Mouse (Mus musculus): ENCODE results near the gene Taf9.

Taf9 gene

DNA sequence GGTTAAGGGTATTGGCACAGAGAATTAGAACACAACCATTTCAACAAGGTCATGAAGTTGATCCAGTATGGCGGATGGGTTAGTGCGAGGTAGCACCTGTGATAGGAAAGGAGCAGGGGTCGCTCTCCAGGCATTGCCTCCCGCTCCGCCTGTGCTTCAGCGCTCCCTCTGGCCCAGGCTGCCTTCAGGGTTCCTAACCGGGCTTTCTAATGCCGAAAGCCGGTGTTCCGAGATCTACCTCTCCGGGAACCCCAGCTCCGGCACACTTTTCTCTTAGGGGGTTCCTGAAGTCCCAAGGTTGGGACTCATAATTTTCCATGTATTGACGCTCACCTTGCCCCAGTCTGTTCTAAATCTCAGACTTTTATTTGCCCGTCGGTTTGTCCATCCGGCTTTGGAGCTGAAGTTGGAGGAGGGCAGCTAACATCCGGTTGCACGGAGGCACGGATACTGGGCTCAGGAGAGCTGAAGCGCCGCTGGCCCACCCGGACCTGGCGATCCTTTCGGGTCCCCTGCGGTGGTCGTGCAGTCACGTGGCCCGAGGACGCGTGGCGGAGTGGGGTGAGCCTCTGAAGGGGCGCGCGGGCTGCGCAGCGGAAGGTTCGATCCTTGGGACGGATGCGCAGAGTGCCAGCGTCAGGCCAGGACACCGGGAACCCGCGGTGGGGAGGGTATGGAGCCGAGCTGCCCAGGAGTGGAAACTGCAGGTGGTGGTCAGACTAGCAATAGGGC lies 18.1 kb downstream of the Taf9 start, which contains the start of gene Ccdc125:
Gene Ccdc125, plus strand, starts transcription at position 427 of the 732 bp plus-strand sequence.
- no peak for DNase-seq (ENCODE audit: low spot score)

- no peak for DNase-seq (ENCODE audit: low spot score)
These were observed 18.9 kb downstream of the Taf9 start for GRCm38 (mm10) chr13:100670181-100670741.

DNA sequence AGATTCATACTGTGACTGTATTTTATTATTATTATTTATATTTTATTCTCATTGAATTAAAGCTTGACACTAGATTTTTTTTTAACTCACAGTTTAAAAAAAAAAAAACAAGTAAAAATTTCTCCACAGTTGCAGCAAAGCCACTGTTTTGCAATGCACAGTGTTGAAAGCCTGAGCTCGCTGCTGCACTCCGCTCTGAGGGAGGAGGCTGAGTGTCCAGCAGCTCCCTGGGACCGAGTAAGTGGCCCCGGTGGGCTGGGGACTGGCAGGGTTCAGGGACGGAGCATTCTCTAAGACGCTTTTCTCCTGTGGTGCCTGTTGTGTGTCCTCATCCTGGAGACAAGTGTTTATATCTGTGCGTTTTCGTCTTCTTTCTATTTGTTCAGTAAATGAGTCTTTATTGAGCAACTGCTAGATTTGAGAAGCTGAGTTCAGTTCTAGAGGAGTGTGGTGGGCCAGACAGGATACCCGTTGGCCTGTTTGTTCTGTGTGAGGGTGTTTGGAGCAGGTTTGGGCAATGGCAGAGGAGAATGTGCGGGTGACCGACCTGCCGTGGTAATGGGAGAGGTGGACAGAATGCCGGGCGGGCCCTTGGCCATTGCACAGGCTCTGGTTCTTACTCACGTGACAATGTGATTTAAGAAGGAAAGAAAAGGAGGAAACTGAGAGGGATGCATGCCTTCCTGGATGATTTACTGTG lies 24.7 kb downstream of the Taf9 start:
- DNase-seq (ENCODE audit: low spot score): no peak

DNA sequence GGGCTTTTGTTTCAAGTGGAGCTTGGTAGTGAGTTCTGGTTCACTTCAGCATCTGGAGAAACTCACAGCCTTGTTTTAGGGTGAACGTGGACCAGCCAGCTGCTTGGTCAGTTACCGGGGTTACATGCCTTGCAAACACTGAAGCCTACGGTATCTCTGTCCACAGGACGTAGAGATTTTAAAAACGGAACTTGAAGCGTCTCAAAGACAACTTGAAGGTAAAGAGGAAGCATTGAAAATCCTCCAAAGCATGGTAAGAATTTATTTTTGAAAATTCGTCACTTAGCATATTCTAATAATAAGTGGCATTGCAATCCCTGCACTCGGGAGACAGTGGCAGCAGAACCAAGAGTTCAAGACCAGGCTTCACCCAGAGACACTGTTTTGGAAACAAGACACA lies 30.2 kb downstream of the Taf9 start:
- DNase-seq (ENCODE audit: low spot score): no peak

- no peak for DNase-seq (ENCODE audit: low spot score)
These were observed 31.5 kb downstream of the Taf9 start for GRCm38 (mm10) chr13:100682837-100683236.

DNA sequence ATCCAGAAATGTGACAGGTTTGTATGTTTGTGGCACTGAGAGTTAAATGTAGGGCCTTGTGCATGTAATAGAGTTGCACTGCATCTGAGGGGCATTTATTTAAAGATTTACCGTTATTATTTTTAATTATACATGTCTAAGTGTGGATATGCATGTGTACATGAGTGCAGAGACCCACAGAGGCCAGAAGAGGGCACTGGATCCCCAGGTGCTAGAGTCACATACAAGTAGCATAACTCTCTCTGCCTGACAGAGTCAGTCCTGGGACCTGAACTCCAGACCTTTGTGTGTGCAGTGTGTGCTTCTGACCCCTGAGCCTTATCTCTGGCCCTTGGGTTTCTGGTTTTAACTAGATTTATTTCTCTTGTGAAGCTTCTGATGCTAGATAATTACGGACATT lies 33.0 kb downstream of the Taf9 start:
- no peak for DNase-seq (ENCODE audit: low spot score)

- no peak for DNase-seq (ENCODE audit: low spot score)
These were observed 36.1 kb downstream of the Taf9 start for GRCm38 (mm10) chr13:100687513-100687912.

DNA sequence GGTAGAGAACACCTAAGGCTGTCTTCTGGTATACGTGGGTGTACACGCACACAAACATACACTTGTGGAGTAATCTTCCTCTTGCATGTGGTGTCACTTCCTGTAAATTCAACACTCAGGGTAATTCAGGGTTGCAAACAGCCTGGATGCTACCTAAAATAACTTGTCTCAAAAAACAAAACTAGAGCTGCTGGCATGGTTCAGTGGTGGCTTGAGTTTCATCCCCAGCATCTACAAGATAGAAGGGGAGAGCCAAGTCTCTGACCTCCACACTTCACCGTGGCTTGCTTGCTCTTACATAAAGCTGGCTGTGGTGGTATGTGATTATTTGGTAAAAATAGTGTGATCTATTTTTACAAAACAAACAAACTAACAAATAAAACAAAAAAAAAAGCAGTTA lies 46.2 kb downstream of the Taf9 start:
- DNase-seq (ENCODE audit: low spot score): no peak

DNA sequence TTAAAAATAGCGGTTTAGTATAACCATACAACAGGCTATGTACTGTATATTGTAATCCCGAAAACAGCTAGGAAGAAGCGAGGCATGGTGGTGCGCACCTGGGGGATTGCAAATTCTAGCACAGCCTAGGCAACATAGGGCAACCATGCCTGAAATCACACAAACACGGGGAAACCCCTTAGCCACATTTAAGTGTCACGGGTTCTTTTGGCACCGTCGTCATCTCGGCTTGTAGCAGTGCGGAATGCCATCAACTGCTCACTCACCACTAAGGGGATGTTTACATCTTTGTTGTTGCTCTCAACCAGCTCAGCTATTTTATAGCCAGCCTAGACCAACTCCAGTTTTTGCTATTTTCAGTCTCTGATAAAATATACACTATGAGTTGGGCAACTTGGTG lies 47.5 kb downstream of the Taf9 start:
- DNase-seq (ENCODE audit: low spot score): no peak

- DNase-seq (ENCODE audit: low spot score): no peak
These were observed 52.1 kb downstream of the Taf9 start for GRCm38 (mm10) chr13:100703468-100703867.
